Mouse (Mus musculus): Measurements from ENCODE around the gene Wars2.

Wars2 gene

GRCm38 (mm10) chr3:99188097-99188496 is 47.2 kb downstream of the Wars2 start:
- no peak for DNase-seq (ENCODE audit: low spot score)

GRCm38 (mm10) chr3:99193576-99193975 is 52.7 kb downstream of the Wars2 start:
- no peak for DNase-seq (ENCODE audit: low spot score)

- DNase-seq (ENCODE audit: low spot score) = no peak
Measured at GRCm38 (mm10) chr3:99203331-99203730, 62.5 kb downstream of the Wars2 start.

GRCm38 (mm10) chr3:99208416-99208815 is 67.5 kb downstream of the Wars2 start:
- no peak for DNase-seq (ENCODE audit: low spot score)

- DNase-seq (ENCODE audit: low spot score) = no peak
Measured at GRCm38 (mm10) chr3:99211105-99211698, 70.3 kb downstream of the Wars2 start.

DNA sequence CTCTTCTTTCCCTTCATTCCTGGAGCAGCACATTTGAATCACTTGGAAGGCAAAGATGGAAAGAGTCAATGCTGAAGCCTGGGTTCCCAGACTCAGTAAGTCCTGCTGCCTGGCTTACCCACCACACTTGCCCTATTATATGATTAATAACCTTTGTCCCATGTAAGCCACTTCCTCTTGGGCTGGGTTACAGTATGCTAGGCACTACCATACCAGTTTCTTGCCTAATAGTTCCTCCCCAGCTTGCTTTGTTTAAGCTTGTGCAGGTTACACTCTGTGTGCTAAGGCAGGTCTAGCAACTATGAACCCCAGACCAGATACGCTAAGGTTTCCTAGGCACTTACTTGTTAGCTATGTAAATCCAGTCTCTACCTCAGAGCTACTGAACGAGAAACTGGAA is 86.9 kb downstream of the Wars2 start:
- no peak for DNase-seq (ENCODE audit: low spot score)

DNA sequence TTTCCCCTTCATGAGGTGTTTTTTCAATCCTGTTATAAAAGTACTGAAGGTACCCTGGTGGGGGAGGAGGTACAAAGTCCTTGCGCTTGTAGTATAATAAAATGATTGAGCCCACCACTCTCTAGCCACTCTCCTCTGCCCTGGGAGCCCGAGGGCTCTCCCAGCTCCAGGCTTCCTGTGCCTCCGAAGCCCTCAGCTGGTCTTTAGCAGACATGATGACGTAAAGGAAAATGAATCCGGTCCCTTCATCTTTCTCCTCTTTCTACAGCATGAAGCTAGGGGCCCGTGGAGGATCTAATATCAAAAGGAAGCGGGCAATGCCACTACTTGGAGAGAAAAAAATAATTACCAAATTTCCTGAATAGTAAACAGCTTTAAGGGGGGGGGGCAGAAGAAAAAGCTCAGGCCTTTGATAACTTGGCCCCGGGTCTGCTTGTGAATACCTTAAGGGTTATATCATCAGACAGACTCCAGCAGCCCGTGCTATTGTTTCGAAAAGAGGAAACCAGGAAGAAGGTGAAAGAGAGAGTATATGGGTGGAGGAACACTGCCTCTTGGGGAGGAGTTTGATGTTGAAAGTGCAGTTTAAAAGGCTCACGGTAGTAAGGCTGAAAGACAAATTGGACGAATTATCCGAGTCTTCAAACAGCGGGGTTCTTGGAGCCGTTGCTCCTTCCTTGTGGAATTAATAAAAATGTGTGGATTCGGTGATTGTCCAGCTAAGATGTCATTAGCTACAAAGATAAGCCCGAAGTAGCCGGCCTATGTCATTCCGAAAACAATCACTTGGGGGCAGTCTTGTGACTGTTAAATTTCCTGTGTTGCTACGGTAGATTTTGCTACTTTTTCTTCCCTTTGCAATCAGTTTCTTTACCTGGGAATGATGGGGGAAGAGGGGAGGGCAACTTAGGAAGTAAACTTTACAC is 92.8 kb downstream of the Wars2 start:
- DNase-seq (ENCODE audit: low spot score) = peak; percentile 71

DNA sequence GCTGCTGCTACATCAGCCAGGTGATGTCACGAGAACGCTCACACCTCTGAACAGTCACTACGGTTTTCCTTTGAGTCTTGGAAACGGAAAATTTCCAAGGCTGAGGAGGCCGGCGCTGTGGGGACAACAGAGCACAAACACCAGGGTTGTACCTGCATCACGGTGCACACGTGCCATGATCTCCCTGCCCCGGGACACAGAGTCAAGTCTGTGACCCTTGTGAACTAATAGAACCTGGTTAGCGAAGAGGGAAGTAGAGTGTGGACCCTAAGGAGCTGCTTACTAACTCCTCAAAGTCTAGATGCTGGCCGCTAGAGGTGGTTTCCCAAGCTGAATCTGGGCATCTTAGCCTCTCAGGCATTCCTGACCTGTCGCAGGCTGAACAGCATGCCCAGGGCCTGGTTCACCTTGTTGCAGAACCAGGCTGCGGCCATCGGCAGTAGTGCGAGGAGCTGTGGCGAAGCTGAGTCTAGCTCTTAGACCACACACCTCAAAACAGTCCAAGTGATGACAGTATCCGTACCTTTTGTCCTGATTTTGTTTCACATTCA is 93.5 kb downstream of the Wars2 start:
- no peak for DNase-seq (ENCODE audit: low spot score)

DNA sequence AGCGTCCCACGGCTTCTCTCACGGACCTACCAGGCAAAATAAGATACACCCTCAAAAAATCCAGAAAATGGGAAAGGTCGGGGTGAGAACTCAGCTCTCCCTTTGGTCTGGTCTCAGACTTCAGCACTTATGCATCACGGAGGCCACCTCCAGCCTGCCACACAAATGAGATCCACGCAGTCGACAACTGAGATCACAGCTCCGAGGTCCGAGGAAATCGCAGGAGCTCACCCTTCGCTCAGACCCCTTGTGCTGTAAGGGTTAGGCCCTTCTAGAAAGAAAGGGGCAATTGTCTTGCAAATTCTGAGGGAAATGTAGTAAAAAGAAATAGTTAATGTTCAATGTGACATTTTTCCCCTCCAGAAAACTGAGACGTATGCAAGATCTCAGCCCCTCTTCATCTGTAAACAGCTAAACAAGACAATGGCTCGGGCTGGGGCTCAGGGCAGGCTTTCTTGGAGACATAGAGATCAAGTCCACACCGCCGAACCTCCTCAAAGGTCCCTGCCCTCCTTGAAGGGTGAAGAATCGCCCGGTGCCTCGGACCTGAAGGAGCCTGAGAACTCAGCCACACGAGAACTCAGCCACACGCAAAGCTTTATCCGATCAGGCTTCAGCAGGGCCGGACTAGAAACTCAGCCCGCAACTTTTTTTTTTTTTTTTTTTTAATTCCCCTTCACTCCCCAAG is 94.4 kb downstream of the Wars2 start:
- no peak for DNase-seq (ENCODE audit: low spot score)

DNA sequence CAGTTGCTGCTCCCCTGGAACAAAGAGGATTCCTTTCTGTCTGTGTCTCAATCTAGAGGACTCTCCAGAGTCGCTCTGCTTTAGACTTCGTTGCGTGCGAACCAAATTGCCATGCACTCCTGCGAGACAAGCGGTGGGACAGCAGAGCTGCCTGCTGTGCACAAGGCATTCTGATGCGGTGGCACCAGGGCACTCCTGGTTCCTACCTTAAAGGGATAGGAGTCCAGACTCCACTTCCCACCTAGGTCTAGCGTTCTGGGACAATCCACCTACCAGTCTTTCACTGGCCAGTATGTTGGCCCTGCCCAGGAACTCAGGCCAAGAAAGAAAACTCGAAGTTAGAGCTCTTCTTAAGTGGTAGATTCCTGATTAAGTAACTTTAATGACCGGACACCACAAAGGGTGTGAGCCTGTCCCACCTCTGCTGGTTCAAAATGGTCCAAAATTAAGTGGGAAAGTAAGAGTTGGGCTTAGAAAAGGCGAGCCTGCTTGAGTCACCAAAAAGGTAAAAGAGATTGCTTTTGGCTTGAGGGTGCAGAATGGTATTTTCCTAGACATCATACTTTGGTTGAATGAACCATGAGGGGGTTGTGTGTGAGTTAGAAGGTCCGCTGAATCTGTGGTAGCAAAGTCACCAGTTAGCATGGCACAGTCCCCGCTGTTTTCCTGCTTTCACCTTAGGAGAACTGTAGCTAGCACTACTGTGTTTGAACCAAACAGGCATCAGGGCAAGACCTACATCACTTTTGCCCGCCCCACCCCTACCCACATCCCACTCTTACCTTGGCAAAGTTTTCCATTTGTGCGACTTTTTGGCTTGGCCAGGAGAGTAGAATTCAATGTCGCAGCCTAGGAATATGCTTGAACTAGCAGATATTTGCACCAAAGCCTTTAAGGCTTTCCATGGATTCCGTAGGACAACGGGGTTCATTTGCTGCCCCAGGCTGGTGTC is 95.2 kb downstream of the Wars2 start:
- DNase-seq (ENCODE audit: low spot score) = no peak

DNA sequence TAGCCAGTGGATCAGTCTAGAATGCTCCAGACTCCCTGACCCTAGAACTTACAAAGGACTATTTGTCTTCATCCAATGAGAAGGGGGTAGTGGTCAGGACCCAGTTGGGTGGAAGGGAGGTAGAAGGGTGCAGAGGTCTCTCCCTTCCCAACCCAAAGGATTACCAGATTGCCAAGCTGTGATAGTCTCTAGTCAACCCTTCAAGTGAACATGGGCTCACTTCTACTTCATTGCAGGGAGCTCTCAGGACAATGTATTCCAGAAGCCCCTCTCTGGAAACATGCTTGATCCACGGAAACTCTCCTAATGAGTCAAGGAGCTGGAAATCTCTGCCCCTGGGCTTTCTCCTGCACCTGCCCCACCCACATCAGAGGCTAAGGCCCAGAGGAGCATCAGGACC is 97.8 kb downstream of the Wars2 start:
- DNase-seq (ENCODE audit: low spot score) = no peak

GRCm38 (mm10) chr3:99239301-99240045 is 98.6 kb downstream of the Wars2 start:
- DNase-seq (ENCODE audit: low spot score) = no peak

- no peak for DNase-seq (ENCODE audit: low spot score)
Measured at GRCm38 (mm10) chr3:99240213-99240720, 99.4 kb downstream of the Wars2 start, which contains the start of gene Tbx15. Tbx15 (plus strand) TSS chr3:99240381.

- no peak for DNase-seq (ENCODE audit: low spot score)
Measured at GRCm38 (mm10) chr3:99240811-99241738, 100.2 kb downstream of the Wars2 start.

DNA sequence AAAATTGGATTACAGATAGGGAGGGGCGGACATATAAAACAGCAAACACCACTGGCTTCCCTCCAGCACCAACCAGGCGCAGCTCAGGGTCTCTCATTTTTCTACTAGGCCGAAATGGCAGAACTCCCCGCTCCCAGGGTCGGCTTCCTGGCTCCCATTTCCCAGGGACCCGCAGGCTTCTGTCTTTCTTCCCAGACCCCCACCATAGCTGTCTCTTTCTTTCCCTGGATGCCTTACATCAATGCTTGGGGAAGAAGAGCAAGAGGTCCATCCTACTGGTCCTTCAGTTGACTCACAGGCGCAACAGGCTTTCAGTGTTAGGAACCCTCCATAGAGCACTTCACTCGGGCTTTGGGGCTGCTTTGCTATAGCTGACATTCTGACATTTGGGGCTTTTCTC is 101.6 kb downstream of the Wars2 start:
- DNase-seq (ENCODE audit: low spot score) = no peak

GRCm38 (mm10) chr3:99245341-99245740 is 104.5 kb downstream of the Wars2 start:
- DNase-seq (ENCODE audit: low spot score) = no peak

- no peak for DNase-seq (ENCODE audit: low spot score)
Measured at GRCm38 (mm10) chr3:99246629-99247028, 105.8 kb downstream of the Wars2 start.

GRCm38 (mm10) chr3:99247586-99247985 is 106.7 kb downstream of the Wars2 start:
- DNase-seq (ENCODE audit: low spot score) = no peak
